Mouse (Mus musculus) urinary bladder, adult 18-20 months (tissue): ENCODE measurements at regions not wholly inside any gene's neighbourhood (a gene's known extent, or its start where the extent isn't known, plus 50 kb on each side); places are given as distances from the start of the nearest gene placed in this dataset.

ENCODE experiments used
- DNase-seq, 2 experiments: peaks; one replicate each; pipeline ENCODE4 v3.0.0; 2022; ENCODE audit warnings: low spot score in 2 of 2, mixed read lengths in 2 of 2

GRCm38 (mm10) chr7:125005638-125006037 lies 438.8 kb upstream of the Kdm8 start:
- no peak for DNase-seq

GRCm38 (mm10) chr7:125019259-125019658 lies 425.2 kb upstream of the Kdm8 start:
- DNase-seq, result no peak

- DNase-seq, result no peak
These were observed 419.5 kb upstream of the Kdm8 start for GRCm38 (mm10) chr7:125024944-125025343.

GRCm38 (mm10) chr7:125033778-125034177 lies 410.7 kb upstream of the Kdm8 start:
- no peak for DNase-seq

GRCm38 (mm10) chr7:125034196-125034595 lies 410.3 kb upstream of the Kdm8 start:
- DNase-seq, result no peak

GRCm38 (mm10) chr7:125036098-125036991 lies 408.1 kb upstream of the Kdm8 start:
- no peak for DNase-seq

- no peak for DNase-seq
These were observed 405.6 kb upstream of the Kdm8 start for GRCm38 (mm10) chr7:125038840-125039239.

- no peak for DNase-seq
These were observed 388.4 kb upstream of the Kdm8 start for GRCm38 (mm10) chr7:125055951-125056625.

- no peak for DNase-seq
These were observed 342.0 kb upstream of the Kdm8 start for GRCm38 (mm10) chr7:125102464-125102863.

GRCm38 (mm10) chr7:125104011-125104410 lies 340.5 kb upstream of the Kdm8 start:
- DNase-seq, result no peak

- DNase-seq, result no peak
These were observed 331.6 kb upstream of the Kdm8 start for GRCm38 (mm10) chr7:125112820-125113273.

- no peak for DNase-seq
These were observed 329.0 kb upstream of the Kdm8 start for GRCm38 (mm10) chr7:125115322-125115996.

- no peak for DNase-seq
These were observed 327.3 kb upstream of the Kdm8 start for GRCm38 (mm10) chr7:125117173-125117572.

GRCm38 (mm10) chr7:125129187-125129586 lies 315.3 kb upstream of the Kdm8 start:
- DNase-seq, result no peak

- DNase-seq, result no peak
These were observed 312.5 kb upstream of the Kdm8 start for GRCm38 (mm10) chr7:125131968-125132367.

GRCm38 (mm10) chr7:125138607-125139006 lies 305.9 kb upstream of the Kdm8 start:
- DNase-seq, result no peak

- no peak for DNase-seq
These were observed 305.3 kb upstream of the Kdm8 start for GRCm38 (mm10) chr7:125139196-125139595.

- no peak for DNase-seq
These were observed 303.6 kb upstream of the Kdm8 start for GRCm38 (mm10) chr7:125140854-125141253.

- DNase-seq, result no peak
These were observed 302.6 kb upstream of the Kdm8 start for GRCm38 (mm10) chr7:125141864-125142263.

- no peak for DNase-seq
These were observed 298.5 kb upstream of the Kdm8 start for GRCm38 (mm10) chr7:125146025-125146424.

GRCm38 (mm10) chr7:125149151-125149550 lies 295.3 kb upstream of the Kdm8 start:
- no peak for DNase-seq

GRCm38 (mm10) chr7:125149740-125150139 lies 294.7 kb upstream of the Kdm8 start:
- no peak for DNase-seq
